Mouse (Mus musculus): ENCODE data around the gene Dpp9. TPM values are rescaled to one million over a fixed set of nuclear protein-coding genes. Genes with fewer than 3 reads are reported as not detected.

The Dpp9 gene
- polyA plus RNA-seq, 1 experiment from 2014 or later: 26.2 TPM

DNA sequence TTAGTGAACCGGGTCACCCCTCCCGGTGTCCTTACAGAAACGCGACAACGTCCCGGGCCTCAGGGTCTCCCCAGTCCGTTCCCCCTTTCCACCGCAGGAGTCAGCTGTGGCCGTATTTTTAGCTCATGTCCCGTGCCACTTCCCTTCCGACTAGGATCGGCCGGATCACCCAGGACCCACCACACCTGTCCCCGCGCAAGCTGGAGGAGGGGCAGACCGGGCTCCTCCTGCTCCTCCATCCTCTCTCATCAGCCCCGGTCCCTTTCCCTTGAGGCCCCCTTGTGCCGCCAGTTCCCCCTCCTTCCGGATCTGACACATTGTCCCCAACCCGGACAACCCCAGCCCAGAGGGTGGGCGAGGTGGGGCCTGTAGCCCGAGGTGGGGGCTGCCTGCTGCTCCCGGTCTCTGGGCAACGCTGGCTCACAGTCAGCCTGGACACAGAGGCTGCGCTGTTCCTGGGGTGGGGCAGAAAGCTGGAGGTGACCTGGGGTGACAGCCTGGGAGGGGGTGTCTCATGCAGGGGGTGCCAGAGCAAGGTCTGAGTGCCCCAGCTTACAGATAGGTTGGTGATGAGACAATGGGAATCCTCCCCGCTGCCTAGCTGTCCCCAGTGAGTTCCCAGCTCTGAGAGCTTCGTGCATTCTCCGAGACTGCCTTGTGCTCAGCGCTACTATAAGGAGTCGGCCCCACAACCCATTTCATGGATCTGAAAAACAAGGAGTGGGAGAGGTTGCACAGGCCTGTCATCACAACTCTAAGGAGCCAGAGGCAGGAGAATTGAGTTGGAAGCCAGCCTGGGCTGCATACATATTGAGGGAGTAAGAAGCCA lies 69.7 kb downstream of the Dpp9 start:
- no peak overlapping the region for H3K27ac ChIP-seq (ENCODE audit: low read depth, low read length)
- 3% methylated on average over 30 of the region's 30 CpGs for WGBS

GRCm38 (mm10) chr17:56148280-56148679 lies 70.4 kb downstream of the Dpp9 start:
- Histone ChIP-seq H3K9ac (ENCODE audit: low read depth, low read length) (no peak overlapping the region), H3K4me1 (replicated peaks; ENCODE audit: control insufficient read depth, insufficient read depth, low read length) (peaks cover 6% of the 10 kb centered on the region), H3K36me3 (ENCODE audit: control insufficient read depth, insufficient read depth, low read length) (no peaks in the 10 kb centered on the region), H3K27me3 (ENCODE audit: control insufficient read depth, insufficient read depth, low read length) (peaks cover 23% of the 10 kb centered on the region), H3K27ac (ENCODE audit: low read depth, low read length) (no peak overlapping the region), H3K9me3 (ENCODE audit: control insufficient read depth, low read length) (no peaks in the 10 kb centered on the region), H3K4me2 (replicated peaks; ENCODE audit: low read depth, low read length) (no peak overlapping the region), H3K4me3 (ENCODE audit: low read depth, low read length) (no peak overlapping the region)
- WGBS: 20% methylated on average over 9 of the region's 9 CpGs
- ATAC-seq (ENCODE audit: low FRiP score) (0 out of 2 replicates have a peak, but pooled peaks have one; percentile 8), DNase-seq (ENCODE audit: low spot score) (no peak)

More for the DNA sequence above, 69.7 kb downstream of the Dpp9 start:
- H3K4me3 ChIP-seq (ENCODE audit: low read depth, low read length): peak overlapping the region; percentile 25
- no peaks in the 10 kb centered on the region for H3K36me3 ChIP-seq (ENCODE audit: control insufficient read depth, insufficient read depth, low read length)
- H3K9ac ChIP-seq (ENCODE audit: low read depth, low read length): peak overlapping the region; percentile 47; the same call in 1 of the 2 replicates
- peaks cover 23% of the 10 kb centered on the region for H3K27me3 ChIP-seq (ENCODE audit: control insufficient read depth, insufficient read depth, low read length)
- DNase-seq (ENCODE audit: low spot score) (no peak), ATAC-seq (ENCODE audit: low FRiP score) (peak; percentile 45; the same call in 1 of the 2 replicates)
- peaks cover 6% of the 10 kb centered on the region for H3K4me1 ChIP-seq (replicated peaks; ENCODE audit: control insufficient read depth, insufficient read depth, low read length)
- H3K9me3 ChIP-seq (ENCODE audit: control insufficient read depth, low read length): no peaks in the 10 kb centered on the region
- H3K4me2 ChIP-seq (replicated peaks; ENCODE audit: low read depth, low read length): peak overlapping the region; percentile 37

DNA sequence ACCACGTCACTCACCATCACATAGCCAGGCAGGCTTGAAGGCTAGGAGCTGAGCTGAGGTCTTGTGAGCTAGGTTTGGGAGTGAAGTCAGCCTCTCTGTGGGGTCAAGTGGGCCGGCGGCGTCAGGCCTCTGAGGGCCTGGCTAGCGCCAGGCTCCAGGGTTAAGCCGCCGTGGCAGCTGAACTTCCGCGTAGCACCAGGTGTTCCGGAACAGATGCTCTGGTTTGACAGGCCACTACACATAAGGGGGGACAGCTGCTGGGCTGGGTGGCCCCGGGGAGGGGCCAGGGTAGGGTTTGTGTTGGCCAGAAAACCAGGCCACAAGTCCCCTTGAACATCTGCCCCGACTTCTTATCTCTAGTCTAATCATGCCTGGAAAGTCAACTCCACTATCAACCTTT lies 71.3 kb downstream of the Dpp9 start:
- ATAC-seq (ENCODE audit: low FRiP score): no peak
- DNase-seq (ENCODE audit: low spot score): no peak
- 56% methylated on average over 12 of the region's 12 CpGs for WGBS

DNA sequence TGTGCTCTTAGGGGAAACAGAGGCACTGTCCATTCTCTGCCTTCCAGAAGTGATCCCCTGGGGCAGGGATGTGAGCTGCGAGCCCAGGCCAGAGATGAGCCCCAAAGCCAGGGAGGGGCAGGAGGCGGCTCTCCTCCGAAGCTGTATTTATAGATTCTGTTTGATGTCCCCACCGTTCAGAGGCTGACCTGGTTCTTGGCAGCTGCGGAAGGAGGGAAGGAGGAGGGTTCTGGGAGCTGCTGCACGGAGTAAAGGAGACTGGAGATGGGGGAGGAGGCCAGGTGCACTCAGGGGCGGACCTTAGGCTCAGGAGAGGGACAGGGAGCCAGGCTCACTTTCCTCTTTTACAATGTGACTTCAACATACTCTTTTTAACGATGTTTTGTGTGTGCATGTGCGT lies 72.6 kb downstream of the Dpp9 start:
- ATAC-seq (ENCODE audit: low FRiP score) (no peak), DNase-seq (ENCODE audit: low spot score) (no peak)
- no peaks in the 10 kb centered on the region for H3K36me3 ChIP-seq (ENCODE audit: control insufficient read depth, insufficient read depth, low read length)
- H3K4me2 ChIP-seq (replicated peaks; ENCODE audit: low read depth, low read length): no peak overlapping the region
- no peak overlapping the region for H3K4me3 ChIP-seq (ENCODE audit: low read depth, low read length)
- 23% methylated on average over 9 of the region's 9 CpGs for WGBS
- H3K27ac ChIP-seq (ENCODE audit: low read depth, low read length): no peak overlapping the region
- H3K9ac ChIP-seq (ENCODE audit: low read depth, low read length): no peak overlapping the region
- H3K27me3 ChIP-seq (ENCODE audit: control insufficient read depth, insufficient read depth, low read length): peaks cover 31% of the 10 kb centered on the region
- H3K9me3 ChIP-seq (ENCODE audit: control insufficient read depth, low read length): no peaks in the 10 kb centered on the region
- peaks cover 15% of the 10 kb centered on the region for H3K4me1 ChIP-seq (replicated peaks; ENCODE audit: control insufficient read depth, insufficient read depth, low read length)

More for the DNA sequence above, 71.3 kb downstream of the Dpp9 start:
- Histone ChIP-seq H3K9me3 (ENCODE audit: control insufficient read depth, low read length) (no peaks in the 10 kb centered on the region), H3K4me1 (replicated peaks; ENCODE audit: control insufficient read depth, insufficient read depth, low read length) (peaks cover 7% of the 10 kb centered on the region), H3K9ac (ENCODE audit: low read depth, low read length) (no peak overlapping the region), H3K4me3 (ENCODE audit: low read depth, low read length) (no peak overlapping the region), H3K36me3 (ENCODE audit: control insufficient read depth, insufficient read depth, low read length) (no peaks in the 10 kb centered on the region), H3K27me3 (ENCODE audit: control insufficient read depth, insufficient read depth, low read length) (peaks cover 27% of the 10 kb centered on the region), H3K27ac (ENCODE audit: low read depth, low read length) (no peak overlapping the region), H3K4me2 (replicated peaks; ENCODE audit: low read depth, low read length) (no peak overlapping the region)

GRCm38 (mm10) chr17:56144546-56144945 lies 74.2 kb downstream of the Dpp9 start:
- Histone ChIP-seq H3K4me2 (replicated peaks; ENCODE audit: low read depth, low read length) (no peak overlapping the region), H3K4me3 (ENCODE audit: low read depth, low read length) (no peak overlapping the region), H3K27me3 (ENCODE audit: control insufficient read depth, insufficient read depth, low read length) (peaks cover 41% of the 10 kb centered on the region), H3K9me3 (ENCODE audit: control insufficient read depth, low read length) (no peaks in the 10 kb centered on the region), H3K27ac (ENCODE audit: low read depth, low read length) (no peak overlapping the region), H3K9ac (ENCODE audit: low read depth, low read length) (no peak overlapping the region), H3K4me1 (replicated peaks; ENCODE audit: control insufficient read depth, insufficient read depth, low read length) (peaks cover 15% of the 10 kb centered on the region), H3K36me3 (ENCODE audit: control insufficient read depth, insufficient read depth, low read length) (no peaks in the 10 kb centered on the region)
- DNase-seq (ENCODE audit: low spot score) (no peak), ATAC-seq (ENCODE audit: low FRiP score) (no peak)
- WGBS: 75% methylated on average over 9 of the region's 9 CpGs

DNA sequence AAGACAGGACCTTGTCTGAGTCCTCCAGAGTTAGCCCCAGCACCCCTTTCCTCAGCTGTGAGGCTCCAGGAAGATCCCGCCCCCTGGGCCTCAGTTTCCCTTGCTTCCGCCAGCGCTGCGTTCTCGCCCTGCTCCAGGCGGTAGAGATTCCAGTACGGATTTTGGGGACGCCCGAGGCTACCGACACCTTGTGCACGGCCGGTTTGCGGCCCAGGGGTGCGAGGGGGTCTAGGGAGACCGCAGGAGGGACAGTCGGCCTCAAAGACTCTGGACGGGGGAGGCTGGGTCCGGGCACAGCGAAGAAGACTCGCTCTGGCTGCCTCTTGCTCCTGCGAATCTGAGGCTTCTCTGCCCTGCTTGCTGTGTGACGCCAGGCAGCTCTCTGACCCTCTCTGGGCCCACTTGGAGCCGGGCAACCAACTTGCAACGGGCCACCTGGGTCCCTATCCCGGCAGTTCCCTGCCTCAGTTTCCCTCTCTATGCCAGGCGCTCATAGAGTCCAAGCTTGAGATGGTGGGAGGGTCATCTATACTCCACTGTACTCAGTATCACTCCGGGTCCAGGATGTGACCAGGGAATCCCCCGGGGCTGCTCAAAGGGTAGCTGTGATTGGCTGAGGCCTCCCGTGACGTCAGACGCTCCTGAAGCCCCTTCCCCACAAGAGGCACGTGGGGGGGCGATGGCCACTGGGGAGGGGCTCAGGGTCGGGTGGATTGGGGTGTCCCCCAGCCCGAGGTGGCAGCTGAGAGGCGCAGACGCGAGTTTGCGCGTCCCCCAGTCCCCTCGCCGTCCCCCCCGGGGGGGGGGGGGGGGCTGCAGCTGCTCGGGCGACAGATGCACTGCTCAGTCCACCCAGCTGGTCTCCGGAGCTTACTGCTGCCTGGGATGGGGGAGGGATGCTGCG lies 76.8 kb downstream of the Dpp9 start:
- Histone ChIP-seq H3K4me1 (replicated peaks; ENCODE audit: control insufficient read depth, insufficient read depth, low read length) (peaks cover 13% of the 10 kb centered on the region), H3K36me3 (ENCODE audit: control insufficient read depth, insufficient read depth, low read length) (no peaks in the 10 kb centered on the region), H3K9me3 (ENCODE audit: control insufficient read depth, low read length) (no peaks in the 10 kb centered on the region), H3K27ac (ENCODE audit: low read depth, low read length) (peak overlapping the region; percentile 33; the same call in 1 of the 2 replicates), H3K9ac (ENCODE audit: low read depth, low read length) (peak overlapping the region; percentile 54), H3K27me3 (ENCODE audit: control insufficient read depth, insufficient read depth, low read length) (peaks cover 40% of the 10 kb centered on the region), H3K4me2 (replicated peaks; ENCODE audit: low read depth, low read length) (peak overlapping the region; percentile 57), H3K4me3 (ENCODE audit: low read depth, low read length) (peak overlapping the region; percentile 36)
- ATAC-seq (ENCODE audit: low FRiP score) (peak; percentile 79), DNase-seq (ENCODE audit: low spot score) (peak; percentile 79)
- WGBS: under 1% methylated on average over 40 of the region's 47 CpGs

DNA sequence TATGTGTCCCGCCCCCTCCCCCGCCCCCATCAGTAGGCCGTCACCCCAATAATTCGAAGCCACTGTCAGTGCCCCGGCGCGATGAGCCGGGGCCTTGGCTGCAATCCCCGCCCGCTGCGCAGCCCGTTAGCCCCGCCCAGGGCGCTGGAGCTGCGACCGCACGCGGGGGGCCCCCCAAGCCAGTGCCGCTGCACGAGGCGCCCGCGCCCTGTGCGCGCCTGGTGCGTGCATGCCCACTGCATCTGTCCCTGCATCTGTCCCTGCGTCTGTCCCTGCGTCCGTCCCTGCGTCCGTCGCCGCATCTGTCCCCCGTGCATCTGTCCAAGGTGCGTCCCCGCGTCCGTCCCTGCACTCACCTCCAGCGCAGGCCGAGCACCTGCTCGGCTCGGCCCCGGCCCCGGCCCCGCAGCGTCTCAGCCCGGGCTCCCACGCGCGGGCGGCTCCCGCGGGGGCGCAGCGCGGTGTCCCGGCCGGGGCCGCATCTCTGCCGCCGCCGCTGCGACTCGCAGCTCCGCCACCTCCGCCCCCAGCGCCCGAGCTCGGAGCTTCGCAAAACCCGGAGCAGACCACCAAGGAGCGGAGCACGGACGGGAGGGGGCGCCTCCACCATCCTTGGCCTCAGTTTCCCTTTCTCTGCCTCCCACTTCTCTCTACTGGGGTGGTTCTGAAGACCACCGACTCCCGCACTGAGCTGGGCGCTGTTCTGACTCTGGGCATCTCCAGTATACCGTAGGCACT lies 78.7 kb downstream of the Dpp9 start, which contains the start of gene Sema6b:
Gene Sema6b, minus strand, starts transcription at position 486 of the 738 bp plus-strand sequence.
- Histone ChIP-seq H3K4me2 (replicated peaks; ENCODE audit: low read depth, low read length) (peak within 1 kb of the TSS; percentile 93), H3K9ac (ENCODE audit: low read depth, low read length) (peak within 1 kb of the TSS; percentile 64), H3K4me1 (replicated peaks; ENCODE audit: control insufficient read depth, insufficient read depth, low read length) (peaks cover 13% of the 10 kb centered on the region), H3K9me3 (ENCODE audit: control insufficient read depth, low read length) (no peaks in the 10 kb centered on the region), H3K36me3 (ENCODE audit: control insufficient read depth, insufficient read depth, low read length) (no peaks in the 10 kb centered on the region), H3K4me3 (ENCODE audit: low read depth, low read length) (peak within 1 kb of the TSS; percentile 79), H3K27ac (ENCODE audit: low read depth, low read length) (peak within 1 kb of the TSS; percentile 74), H3K27me3 (ENCODE audit: control insufficient read depth, insufficient read depth, low read length) (peaks cover 37% of the 10 kb centered on the region)
- DNase-seq (ENCODE audit: low spot score) (peak; percentile 85), ATAC-seq (ENCODE audit: low FRiP score) (peak; percentile 25)
- under 1% methylated on average over 66 of the region's 79 CpGs for WGBS

DNA sequence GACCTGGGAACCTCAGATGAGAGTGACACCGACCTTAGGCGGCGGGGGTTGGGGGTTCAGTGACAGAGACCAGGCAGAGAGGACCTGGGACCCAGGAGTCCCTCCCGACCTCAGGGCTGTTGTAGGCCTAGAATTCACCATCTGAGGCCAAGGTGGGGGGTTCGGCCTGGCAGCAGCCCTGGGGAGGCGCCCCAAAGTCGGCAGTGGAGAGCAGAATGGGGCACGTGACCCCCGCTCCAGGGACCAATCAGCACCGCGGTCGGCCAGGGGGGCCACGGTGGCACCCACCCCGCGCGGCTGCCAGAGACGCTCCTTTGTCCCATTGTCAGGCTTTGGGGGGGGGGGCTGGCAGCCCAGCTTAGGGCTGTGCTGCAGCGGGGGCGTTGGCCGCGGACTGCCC lies 79.3 kb downstream of the Dpp9 start:
- ATAC-seq (ENCODE audit: low FRiP score) (peak; percentile 1; the same call in 1 of the 2 replicates), DNase-seq (ENCODE audit: low spot score) (no peak)
- Histone ChIP-seq H3K27ac (ENCODE audit: low read depth, low read length) (0 out of 2 replicates have a peak overlapping the region, but pooled peaks have one; percentile 10), H3K9ac (ENCODE audit: low read depth, low read length) (peak overlapping the region; percentile 64), H3K4me3 (ENCODE audit: low read depth, low read length) (peak overlapping the region; percentile 79), H3K36me3 (ENCODE audit: control insufficient read depth, insufficient read depth, low read length) (no peaks in the 10 kb centered on the region), H3K27me3 (ENCODE audit: control insufficient read depth, insufficient read depth, low read length) (peaks cover 37% of the 10 kb centered on the region), H3K9me3 (ENCODE audit: control insufficient read depth, low read length) (no peaks in the 10 kb centered on the region), H3K4me1 (replicated peaks; ENCODE audit: control insufficient read depth, insufficient read depth, low read length) (peaks cover 15% of the 10 kb centered on the region), H3K4me2 (replicated peaks; ENCODE audit: low read depth, low read length) (peak overlapping the region; percentile 93)
- WGBS: 7% methylated on average over 16 of the region's 21 CpGs
